Mouse (Mus musculus): Measurements from ENCODE around the gene Btbd35f3.
"Not testable (repeated sequence)": the region's sequence is repeated elsewhere in the genome, so short reads cannot be mapped to it uniquely, and the experiment has no call there.

Btbd35f3 gene

DNA sequence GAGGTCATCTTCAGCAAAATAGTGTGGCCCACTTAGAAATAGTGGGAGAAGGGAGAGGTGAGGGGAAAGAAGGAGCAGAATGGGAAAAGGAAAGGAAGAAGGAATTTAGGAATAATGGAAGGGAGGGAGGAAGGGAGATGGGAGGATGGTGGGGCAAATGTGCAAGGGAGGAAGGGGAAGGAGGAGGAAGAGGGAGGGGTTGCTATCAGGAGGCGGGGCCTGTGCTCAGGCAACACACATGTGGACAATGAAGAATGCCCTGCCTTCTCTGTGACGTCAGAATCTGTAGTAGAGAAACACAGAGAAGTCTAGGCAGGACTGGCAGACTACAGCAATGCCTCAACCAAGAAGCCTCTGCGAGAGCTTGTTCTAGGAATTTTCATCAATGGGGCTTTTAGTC, at the start of gene Btbd35f3:
TSS of gene Btbd35f3 (plus strand) at position 301 of the 400 bp plus-strand sequence.
- not testable (repeated sequence) for DNase-seq
